Mouse (Mus musculus) cerebellum, adult 18-20 months (tissue): ENCODE results near the gene Clmn.
"Not testable (repeated sequence)": the region's sequence is repeated elsewhere in the genome, so short reads cannot be mapped to it uniquely, and the experiment has no call there.

Experiments used
- DNase-seq, 2 experiments: peaks; one replicate each; pipeline ENCODE4 v3.0.0; 2021

The Clmn gene

DNA sequence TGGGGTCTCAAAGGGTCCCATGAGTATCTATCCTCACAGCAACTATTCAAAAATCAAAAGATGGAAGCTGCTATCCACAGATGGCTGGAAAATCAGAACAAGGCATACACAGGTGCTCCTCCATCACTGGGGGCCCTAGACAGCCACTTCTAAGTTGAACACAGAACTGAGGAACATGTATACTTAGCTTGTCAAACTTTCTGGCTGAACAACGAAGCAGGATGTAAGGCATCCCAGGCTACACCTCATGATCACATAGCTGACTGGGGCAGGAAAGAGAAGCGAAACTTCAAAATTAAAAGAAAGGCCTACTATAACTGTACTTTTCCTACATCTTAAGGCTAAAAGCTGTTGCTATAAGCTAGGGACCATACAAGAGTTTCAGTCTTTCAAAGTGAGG, 115.9 kb downstream of the Clmn start:
- DNase-seq = no peak

DNA sequence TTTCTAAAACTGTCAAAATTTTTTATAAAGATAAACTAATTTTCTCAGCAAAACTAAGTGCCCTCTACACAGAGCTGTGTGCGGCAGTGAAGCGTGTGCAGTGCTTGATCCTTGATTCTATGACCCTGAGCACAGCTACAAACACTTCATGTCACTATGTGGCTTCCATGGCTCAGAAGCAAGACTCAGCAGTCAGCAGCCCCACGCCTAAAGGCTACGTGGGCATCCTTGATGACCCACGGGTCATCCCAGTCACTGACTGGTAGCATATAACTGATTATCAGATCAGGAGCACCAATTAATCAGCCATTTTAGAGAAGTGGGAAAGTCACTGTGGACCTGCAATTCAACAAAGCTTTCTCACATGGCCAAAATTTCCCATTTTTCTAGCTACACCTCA, 117.6 kb downstream of the Clmn start:
- no peak for DNase-seq

DNA sequence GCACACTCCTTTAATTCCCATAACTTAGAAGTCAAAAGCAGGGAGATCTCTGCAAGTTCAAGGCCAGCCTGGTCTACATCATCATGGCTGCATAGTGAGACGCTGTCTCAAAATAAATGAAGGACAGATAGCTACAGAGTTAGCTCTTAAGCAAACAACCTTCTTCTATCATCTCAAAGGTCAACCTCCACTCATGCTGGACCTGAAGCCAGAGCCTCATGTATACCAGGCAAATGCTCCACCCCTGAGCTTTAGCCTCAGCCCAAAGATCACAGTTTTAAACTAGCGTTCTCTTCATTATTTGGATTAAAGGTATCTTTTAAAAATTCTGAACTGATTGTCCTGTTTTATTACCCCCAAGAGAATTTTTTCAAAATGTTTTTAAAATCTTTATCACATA, 118.3 kb downstream of the Clmn start:
- no peak for DNase-seq

DNA sequence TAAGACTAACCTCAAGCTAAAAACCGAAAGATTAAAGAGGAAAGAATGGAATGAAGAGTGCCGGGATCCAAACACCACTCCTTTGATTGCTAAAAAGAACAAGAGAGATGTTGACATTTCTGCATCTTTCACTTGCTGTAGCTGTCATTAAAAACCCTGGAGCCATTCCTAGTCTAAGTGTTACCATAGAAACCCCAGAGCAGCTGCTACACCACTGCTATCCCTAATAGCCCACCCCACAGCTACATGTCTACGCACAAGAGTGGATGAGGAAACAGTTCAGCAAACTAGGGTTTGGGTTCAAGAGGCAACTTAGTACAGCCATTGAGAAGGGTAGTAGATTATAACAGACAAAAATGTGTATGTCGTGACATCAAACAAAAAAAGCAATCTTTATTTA, 121.2 kb downstream of the Clmn start:
- DNase-seq = no peak

DNA sequence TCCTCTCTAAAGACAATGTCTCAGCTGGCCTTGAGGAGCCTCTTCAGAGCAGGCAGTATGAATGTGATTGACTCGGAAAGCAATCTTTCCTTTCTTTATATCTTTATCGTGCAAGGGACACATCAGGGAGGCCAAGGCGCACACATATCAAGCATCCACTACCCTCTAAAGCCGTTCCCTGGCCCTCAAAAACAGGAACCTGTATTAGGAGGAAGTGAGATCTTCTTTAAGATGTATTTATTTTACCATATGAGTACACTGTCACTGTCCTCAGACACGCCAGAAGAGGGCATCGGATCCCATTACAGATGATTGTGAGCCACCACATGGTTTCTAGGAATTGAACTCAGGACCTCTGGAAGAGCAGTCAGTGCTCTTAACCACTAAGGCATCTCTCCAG, 122.6 kb downstream of the Clmn start:
- no peak for DNase-seq

DNA sequence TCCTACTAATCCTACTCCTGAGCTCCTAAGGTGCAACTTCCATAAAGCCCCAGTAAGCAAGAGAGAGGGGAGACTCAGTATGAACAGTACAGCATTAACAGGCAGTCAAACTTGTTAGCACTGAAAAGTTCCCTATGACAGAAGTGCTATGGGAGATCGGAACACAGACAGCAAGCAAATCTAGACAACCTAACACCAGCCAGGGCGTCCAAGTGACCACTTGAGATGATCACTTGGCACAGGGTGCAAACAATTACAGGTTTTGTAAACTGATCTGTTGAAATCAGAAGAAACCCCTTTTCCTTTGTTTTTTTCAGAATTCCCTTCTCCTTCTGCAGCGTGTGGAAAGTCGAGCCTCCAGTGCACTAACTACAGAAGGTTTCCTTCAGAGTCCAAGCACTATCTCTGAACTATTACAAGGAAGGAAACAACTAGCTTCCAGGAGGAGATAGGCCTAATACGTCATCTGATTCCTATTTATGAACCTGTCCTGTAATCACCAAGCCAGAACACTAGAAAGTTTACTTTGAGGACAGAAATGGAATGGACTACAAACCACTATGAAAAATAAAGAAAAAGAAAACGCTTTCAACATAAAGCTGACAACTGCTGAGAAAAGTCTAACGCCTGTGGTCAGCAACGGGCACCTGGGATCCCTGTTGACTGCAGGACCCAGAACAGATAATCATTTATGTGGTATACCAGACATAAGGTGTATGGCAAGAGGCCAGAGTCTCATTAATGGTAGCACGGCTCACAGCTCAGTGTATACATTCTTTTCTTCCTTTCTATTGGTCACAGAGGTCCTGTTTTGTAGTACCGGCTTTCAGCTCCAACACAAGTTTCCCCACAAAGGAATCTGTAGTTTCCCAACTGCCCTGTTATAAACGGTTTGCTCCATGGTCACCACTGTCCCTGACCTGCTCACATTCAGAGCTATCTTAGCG, 123.8 kb downstream of the Clmn start:
- DNase-seq = no peak

DNA sequence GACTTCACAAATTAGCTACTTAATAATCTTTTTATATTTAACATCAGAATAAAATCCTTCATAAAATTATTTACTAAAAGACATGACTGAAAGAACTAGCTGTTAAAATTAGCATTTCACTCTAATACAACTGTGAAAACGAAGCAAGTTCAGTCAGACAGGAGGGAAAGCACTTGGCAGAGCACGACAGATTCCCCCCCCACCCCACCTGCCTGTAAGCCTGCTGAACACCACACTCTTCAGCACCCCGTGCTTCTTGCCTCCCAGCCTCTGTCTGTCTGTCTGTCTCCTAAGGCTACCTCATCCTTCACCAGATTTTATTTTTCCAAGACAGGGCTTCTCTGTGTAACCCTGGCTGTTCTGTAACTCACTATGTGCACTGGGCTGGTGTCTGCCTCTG, 125.9 kb downstream of the Clmn start:
- no peak for DNase-seq

DNA sequence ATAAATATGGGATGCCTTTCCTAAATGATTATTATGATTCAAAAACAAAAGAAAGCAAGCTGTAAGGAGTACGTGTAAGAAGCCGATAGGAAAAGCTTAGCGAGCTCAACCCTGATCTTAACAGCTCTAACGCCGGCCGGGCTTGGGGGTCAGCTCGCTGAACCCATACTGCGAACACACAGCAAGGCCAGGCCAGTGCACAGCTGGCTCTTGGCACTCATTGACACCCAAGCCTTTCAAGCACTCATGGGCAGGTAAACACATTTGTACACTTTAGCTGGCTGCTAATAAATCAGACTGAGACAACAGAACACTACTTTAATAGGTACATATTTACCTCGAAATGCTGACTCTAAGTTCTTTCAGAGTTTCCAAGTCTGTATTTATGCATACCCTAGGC, 126.4 kb downstream of the Clmn start:
- no peak for DNase-seq

DNA sequence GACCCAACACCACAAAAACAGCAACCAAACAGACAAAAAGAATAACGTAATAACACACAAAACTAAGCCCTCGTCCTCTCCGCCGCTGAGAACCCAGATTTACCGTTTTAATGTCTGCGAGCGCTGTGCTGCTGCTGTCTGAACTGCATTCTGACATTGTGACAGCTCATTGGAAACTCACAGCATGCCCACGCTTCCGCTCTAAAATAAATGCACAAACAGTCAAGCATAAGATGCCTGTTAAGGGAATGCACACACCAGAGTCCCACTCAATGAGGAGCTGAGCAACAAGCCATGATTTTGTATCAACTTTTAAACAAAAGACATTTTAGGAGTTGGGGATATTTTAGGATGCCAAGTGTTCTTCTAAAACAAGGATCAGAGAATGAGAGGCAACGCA, 127.2 kb downstream of the Clmn start:
- DNase-seq = no peak

DNA sequence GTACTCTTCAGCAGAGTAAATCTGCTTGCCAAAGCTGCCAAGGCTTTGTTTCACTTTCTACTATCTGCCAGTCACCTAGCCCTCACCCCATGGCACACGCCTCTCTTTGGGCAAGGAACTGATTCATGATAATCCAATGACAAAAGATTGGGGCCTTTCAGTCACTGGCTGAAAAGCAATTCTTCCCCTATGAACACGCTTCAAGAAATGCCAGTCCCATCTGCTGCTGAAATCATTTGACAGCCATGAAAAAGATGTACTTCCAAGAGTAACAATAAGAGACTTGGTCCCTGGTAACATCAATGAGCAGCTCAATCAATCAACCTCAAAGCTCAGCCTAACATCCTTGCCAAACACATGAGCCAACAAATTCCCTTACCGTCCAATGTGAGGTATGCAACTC, 128.9 kb downstream of the Clmn start:
- DNase-seq = no peak

DNA sequence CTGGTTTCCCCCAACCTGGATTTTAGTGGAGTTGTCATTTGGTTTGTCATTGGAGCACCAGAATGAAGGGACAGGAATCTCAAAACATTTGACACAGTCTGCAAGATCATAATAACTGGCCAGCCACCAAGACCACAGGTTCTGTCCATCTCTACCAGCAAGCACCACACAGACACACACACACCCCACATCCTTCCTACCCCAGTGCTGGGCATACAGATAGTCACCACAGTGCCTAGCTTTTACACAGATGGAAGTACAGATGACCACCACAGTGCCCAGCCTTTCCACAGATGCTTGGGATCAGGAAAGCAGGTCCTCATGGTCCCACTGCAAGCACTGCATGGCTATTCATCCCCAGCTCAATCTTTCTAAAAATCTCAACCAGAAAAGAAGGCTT, 131.7 kb downstream of the Clmn start:
- no peak for DNase-seq

DNA sequence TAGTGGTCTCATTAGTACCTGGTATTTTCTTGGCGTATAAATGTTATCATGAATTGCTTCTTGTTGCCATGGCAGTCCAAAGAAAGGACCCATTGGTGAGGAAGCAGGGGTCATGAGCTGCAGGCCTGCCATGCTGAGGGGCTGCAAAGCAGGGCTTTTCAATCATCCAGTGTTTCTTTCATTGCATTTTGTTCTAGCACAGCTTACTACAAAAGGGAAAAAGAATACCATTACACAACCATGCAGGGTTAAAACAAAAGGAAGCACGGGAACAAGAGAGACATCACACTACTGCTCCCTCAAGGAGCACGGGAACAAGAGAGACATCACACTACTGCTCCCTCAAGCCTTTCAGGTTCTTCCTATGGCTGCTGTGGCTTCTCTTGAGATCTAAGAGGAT, 133.1 kb downstream of the Clmn start:
- DNase-seq = no peak

DNA sequence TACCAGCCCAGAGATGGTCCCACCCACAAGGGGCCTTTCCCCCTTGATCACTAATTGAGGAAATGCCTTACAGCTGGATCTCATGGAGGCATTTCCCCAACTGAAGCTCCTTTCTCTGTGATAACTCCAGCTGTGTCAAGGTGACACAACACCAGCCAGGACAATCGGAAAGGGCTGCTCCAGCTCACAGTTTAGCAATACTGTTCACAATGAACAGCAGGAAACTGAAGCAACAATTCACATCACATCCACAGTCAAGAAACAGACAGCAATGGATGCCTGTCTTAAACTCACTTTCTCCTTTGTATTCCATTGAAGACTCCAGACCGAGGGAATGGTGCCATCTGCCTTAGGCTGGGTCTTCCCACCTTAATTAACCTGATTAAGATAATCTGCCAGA, 138.4 kb downstream of the Clmn start:
- not testable (repeated sequence) for DNase-seq

DNA sequence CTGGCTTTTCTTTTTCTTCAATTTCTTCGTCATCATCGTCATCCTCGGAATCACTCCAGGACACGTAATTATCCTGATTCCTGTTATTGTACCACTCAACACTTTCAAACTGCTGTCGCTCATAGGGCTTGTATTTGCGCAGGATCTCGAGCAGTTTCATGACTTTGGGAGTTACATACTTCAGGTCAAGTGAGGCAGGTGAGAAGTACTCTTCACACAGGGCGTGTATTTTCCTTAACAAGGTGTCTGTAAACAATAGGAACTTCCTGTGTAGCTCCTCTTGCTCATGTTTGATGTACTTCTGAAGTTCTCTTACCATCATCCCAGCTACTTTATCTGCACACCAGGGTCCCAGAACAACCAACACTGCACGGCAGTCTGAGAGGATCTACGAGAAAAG, 142.8 kb downstream of the Clmn start:
- no peak for DNase-seq

DNA sequence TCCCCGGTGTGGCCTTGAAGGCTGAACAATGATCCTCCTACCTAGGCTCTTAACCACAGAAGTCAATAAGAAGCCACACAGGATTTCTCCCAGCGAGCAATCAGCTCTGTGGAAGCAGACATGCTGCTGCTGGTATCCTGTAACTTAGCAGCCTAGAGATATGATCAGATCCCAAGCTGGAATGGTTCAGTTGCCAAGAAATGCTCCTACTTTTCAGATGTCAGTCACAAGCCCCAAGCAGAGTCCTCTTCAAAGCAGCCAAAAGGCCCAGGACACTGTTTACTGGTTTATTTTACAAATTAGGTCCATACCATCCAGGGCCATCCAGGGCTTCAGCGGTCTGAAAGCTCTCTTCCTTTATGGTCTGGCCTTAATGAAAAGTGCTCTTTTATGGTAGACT, 143.9 kb downstream of the Clmn start:
- DNase-seq = no peak

DNA sequence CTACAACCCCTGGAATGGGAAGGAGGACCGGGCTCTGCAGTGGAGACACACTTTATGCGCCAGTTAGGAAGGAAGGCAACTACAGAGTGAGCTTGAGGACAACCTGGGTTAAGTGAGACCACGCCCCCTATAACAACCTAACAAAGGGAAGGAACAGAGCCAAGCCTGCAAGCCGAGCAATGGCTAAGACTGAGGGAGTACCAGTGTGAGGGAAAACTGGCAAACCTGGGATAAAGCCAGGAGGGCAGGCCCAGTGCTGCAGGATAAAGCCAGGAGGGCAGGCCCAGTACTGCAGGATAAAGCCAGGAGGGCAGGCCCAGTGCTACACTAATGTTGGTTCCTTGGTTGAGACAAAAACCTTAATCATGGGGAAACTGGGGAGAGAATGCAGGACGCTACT, 145.9 kb downstream of the Clmn start:
- DNase-seq = no peak

DNA sequence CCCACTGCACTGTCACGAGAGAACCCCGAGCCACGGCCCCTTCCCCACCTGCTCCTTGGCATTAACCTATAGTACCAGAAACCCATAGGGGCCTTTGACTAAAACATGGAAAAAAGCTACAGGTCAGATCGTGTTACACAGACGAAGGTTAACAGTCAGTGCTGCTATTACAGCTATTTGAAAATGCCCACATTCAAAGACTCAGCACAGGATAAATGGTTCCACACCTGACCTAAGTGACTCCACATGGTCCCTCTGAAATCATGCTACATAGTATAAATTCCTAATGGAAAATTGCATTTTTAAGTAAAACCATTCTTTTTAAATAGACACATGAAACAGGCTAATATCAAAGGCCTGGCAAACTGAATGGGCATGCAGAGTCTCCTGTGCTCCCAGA, 148.5 kb downstream of the Clmn start:
- DNase-seq = no peak

DNA sequence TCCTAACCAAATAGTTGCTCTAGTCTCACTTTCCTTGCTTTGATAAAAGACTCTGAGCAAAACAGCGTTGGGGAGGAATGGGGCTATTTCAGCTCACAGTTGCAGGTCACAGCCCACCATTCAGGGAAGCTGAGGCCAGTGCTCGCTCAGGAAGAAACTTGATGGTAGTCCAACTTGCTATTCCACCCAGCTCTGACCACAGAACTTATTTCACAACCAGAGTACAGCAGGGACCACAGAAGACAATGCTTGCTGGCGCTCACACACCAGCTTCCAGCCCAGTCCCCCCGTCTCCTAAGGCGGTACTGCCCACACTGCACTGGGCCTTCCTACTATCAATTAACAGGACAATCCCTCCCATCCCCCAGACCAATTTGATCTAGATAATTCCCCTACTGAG, 149.4 kb downstream of the Clmn start:
- DNase-seq = no peak
